Mouse (Mus musculus) kidney, adult 2 months (tissue): ENCODE data around the gene Rac1. TPM values are rescaled to one million over a fixed set of nuclear protein-coding genes. Genes with fewer than 3 reads are reported as not detected.

Experiments
- DNase-seq: peaks from one replicate; pipeline ENCODE4 v3.0.0; 2021
- H3K27ac ChIP-seq: fragments of 200-500 bp; 2 replicates; pipeline ENCODE4 v1.5.1; 2012; ENCODE audit warnings: low read depth, low read length, control low read depth, inconsistent platforms; ENCODE audit not compliant: insufficient read depth
- H3K27me3 ChIP-seq: fragments of 200-500 bp; replicated peaks from 2 replicates; pipeline ENCODE4 v1.6.1; 2012; ENCODE audit warnings: mild to moderate bottlenecking, moderate library complexity, low read length, inconsistent platforms; ENCODE audit not compliant: control insufficient read depth, insufficient read depth
- H3K36me3 ChIP-seq: fragments of 200-500 bp; 2 replicates; pipeline ENCODE4 v1.6.1; 2012; ENCODE audit warnings: mild to moderate bottlenecking, moderate library complexity, low read length, inconsistent platforms; ENCODE audit not compliant: control insufficient read depth, insufficient read depth
- H3K4me1 ChIP-seq: fragments of 200-500 bp; 2 replicates; pipeline ENCODE4 v1.6.1; 2011; ENCODE audit warnings: low read length; ENCODE audit not compliant: control insufficient read depth, insufficient read depth
- H3K4me3 ChIP-seq: fragments of 200-500 bp; 2 replicates; pipeline ENCODE4 v1.5.1; 2011; ENCODE audit warnings: mild to moderate bottlenecking, low read depth, low read length, control low read depth; ENCODE audit not compliant: insufficient read depth
- CTCF ChIP-seq: fragments of 200-500 bp; conservative IDR thresholded peaks from 2 replicates; pipeline ENCODE4 v1.5.1; 2011; ENCODE audit warnings: low read depth, mild to moderate bottlenecking, control low read depth, low read length, moderate library complexity, mixed read lengths; ENCODE audit not compliant: insufficient read depth, insufficient read length
- POLR2A ChIP-seq: fragments of 200-500 bp; IDR thresholded peaks from one replicate; pipeline ENCODE4 v1.6.1; 2011; ENCODE audit warnings: low read depth, low read length, control low read depth
- WGBS: fragments of 180-500 bp; shearing (Covaris S2); methylation state at CpG from one replicate; pipeline ENCODE4 v1.1.7; 2018; 5-methylcytosine and 5-hydroxymethylcytosine counted together
- polyA plus RNA-seq: library from polyadenylated mRNA; depleted of rRNA; stranded (reverse); fragments of >200 nt; gene quantifications from 2 replicates; pipeline ENCODE4 v1.2.3, GENCODE M21; 2012

Rac1 gene
- polyA plus RNA-seq, 1 experiment: 277 TPM

DNA sequence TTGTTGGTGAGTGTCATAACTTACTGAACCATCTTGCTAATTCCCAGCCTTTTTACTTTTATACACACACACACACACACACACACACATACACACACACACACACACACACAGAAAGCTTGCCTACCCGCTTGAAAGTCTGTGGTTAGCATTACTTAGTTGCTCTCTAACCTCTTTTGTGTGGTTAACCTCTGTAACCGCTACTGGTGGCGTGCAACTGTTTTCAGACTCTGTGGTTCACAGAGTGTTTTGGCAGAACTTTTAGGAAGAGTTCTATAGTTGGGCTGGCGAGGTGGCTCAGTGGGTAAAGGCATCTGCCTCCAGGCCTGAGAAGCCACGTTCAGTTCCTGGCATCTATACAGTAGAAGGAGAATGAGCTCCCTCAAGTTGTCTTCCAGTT lies 42.9 kb downstream of the Rac1 start:
- no peak overlapping the region for H3K4me3 ChIP-seq
- H3K36me3 ChIP-seq: no peaks in the 10 kb centered on the region
- TF ChIP-seq CTCF (no peak), POLR2A (no peak)
- H3K27me3 ChIP-seq: no peaks in the 10 kb centered on the region
- no peaks in the 10 kb centered on the region for H3K4me1 ChIP-seq
- 82% methylated on average over 5 of the region's 5 CpGs for WGBS
- DNase-seq: no peak
- H3K27ac ChIP-seq: no peak overlapping the region

- TF ChIP-seq CTCF (no peak), POLR2A (no peak)
- no peaks in the 10 kb centered on the region for H3K27me3 ChIP-seq
- H3K4me1 ChIP-seq: no peaks in the 10 kb centered on the region
- no peak overlapping the region for H3K27ac ChIP-seq
- H3K4me3 ChIP-seq: no peak overlapping the region
- no peak for DNase-seq
- WGBS: 82% methylated on average over 3 of the region's 3 CpGs
- no peaks in the 10 kb centered on the region for H3K36me3 ChIP-seq
Observed at GRCm38 (mm10) chr5:143477901-143478300, 49.9 kb downstream of the Rac1 start.

- Histone ChIP-seq H3K27me3 (no peaks in the 10 kb centered on the region), H3K36me3 (no peaks in the 10 kb centered on the region), H3K27ac (no peak overlapping the region), H3K4me1 (no peaks in the 10 kb centered on the region), H3K4me3 (no peak overlapping the region)
- 98% methylated on average over 6 of the region's 6 CpGs for WGBS
- no peak for DNase-seq
- no peak for TF ChIP-seq POLR2A
- TF ChIP-seq CTCF: no peak
Observed at GRCm38 (mm10) chr5:143476013-143476412, 51.8 kb downstream of the Rac1 start.

- Histone ChIP-seq H3K4me3 (no peak overlapping the region), H3K27me3 (no peaks in the 10 kb centered on the region), H3K27ac (no peak overlapping the region), H3K36me3 (no peaks in the 10 kb centered on the region), H3K4me1 (no peaks in the 10 kb centered on the region)
- TF ChIP-seq POLR2A (no peak), CTCF (no peak)
- no peak for DNase-seq
- WGBS: 85% methylated on average over 20 of the region's 20 CpGs
Observed at GRCm38 (mm10) chr5:143475153-143475844, 52.5 kb downstream of the Rac1 start.

GRCm38 (mm10) chr5:143471953-143472618 lies 55.8 kb downstream of the Rac1 start:
- no peak for DNase-seq
- no peak overlapping the region for H3K4me3 ChIP-seq
- TF ChIP-seq CTCF (no peak), POLR2A (no peak)
- 72% methylated on average over 9 of the region's 9 CpGs for WGBS
- H3K4me1 ChIP-seq: no peaks in the 10 kb centered on the region
- no peaks in the 10 kb centered on the region for H3K27me3 ChIP-seq
- H3K27ac ChIP-seq: no peak overlapping the region
- H3K36me3 ChIP-seq: no peaks in the 10 kb centered on the region

DNA sequence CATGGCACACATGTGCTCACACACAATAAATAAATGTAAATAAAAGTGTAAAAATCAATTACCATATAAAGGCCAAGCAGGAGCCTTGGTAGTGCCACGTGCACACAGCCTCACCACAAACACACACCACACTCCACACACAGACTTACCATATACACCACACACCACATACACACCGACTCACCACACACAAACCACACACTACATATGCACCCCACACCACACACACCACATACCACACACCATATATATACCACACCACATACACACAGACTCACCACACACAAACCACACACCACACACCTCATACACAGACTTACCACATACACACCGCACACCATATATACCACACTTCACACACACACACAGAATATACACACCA lies 56.7 kb downstream of the Rac1 start:
- H3K36me3 ChIP-seq: no peaks in the 10 kb centered on the region

DNA sequence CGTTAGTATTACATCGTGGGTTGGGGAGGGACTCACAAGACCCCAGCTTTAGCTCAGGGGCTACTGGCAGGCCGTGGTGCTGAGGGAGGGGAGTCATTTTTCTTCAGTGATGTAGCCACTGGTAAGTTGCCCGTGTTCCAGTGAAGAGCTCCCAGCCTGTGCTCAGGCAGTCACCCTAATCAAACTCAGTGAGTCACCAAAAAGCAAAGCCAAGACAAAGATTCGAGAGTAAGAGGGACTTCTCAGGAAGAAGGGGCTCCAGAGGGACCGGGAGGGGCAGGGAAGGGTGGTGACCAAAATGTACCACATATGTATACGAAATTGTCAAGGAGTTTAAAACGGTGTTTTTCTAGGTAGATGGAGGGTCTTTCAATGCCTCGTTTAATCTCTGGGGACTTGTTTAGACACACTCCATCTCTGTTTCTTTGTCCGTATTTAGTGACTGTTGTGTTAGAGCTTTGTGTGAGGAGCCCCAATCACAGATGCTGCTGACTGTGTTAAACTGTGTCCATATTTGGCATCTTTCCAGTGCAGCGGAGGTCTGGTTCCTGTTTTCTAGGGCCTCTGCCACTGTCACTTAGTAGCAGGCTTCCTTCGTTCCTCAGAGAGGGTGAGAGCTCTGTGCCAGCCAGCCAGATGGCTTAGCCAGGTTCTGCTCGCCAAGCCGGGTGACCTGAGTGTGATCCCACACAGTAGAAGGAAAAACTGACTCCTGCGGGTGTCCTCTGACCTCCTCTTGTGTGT lies 57.2 kb downstream of the Rac1 start:
- H3K4me1 ChIP-seq: no peaks in the 10 kb centered on the region
- no peak overlapping the region for H3K27ac ChIP-seq
- no peak for TF ChIP-seq CTCF
- no peak for TF ChIP-seq POLR2A
- DNase-seq: peak; percentile 41
- no peak overlapping the region for H3K4me3 ChIP-seq
- no peaks in the 10 kb centered on the region for H3K36me3 ChIP-seq
- no peaks in the 10 kb centered on the region for H3K27me3 ChIP-seq
- WGBS: 63% methylated on average over 15 of the region's 15 CpGs

More for the DNA sequence above, 56.7 kb downstream of the Rac1 start:
- DNase-seq: no peak
- H3K4me1 ChIP-seq: no peaks in the 10 kb centered on the region
- no peaks in the 10 kb centered on the region for H3K27me3 ChIP-seq
- TF ChIP-seq POLR2A (no peak), CTCF (no peak)
- no peak overlapping the region for H3K27ac ChIP-seq
- H3K4me3 ChIP-seq: no peak overlapping the region
- 90% methylated on average over 3 of the region's 3 CpGs for WGBS
